Mouse (Mus musculus) CD8-positive naive resting alpha-beta T cell, adult 2 months (primary cell): ENCODE measurements at regions not wholly inside any gene's neighbourhood (a gene's known extent, or its start where the extent isn't known, plus 50 kb on each side); places are given as distances from the start of the nearest gene placed in this dataset.

Source experiments
- DNase-seq, 2 experiments: peaks; one replicate each; pipeline ENCODE4 v3.0.0; 2022; ENCODE audit warnings: low read depth in 2 of 2, low spot score in 2 of 2

DNA sequence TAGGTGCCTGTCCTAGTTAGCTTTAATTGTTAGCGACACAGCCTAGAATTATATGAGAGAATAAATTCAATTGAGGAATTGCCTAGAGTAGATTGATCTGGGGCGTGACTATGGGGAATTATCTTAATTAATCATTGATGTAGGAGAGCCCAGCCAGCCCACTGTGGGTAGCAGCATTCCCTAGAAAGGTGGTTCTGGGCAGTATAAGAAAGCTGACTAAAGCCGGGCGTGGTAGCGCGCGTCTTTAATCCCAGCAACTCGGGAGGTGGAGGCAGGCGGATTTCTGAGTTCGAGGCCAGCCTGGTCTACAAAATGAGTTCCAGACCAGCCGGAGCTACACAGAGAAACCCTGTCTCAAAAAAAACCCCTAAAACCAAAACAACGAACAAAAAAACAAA is 156.8 kb upstream of the Zfp618 start:
- no peak for DNase-seq

DNA sequence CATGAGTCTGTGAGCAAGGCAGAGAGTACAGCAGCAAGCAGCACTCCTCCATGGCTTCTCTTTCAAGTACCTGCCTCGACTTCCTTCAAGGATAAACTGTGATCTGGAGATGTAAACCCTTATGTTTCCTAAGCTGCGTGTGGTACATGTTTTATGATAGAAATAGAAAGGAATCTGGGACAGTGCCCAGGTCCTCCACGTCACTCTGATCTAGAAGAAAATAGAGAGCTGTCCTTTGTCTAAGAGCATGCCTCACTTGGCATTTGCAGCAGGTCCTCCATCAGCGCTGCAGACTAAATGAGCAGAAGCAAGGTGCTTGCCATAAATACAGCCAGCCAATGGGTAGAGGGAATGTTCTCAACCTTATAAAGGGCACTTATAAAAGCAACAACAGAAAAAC is 156.3 kb upstream of the Zfp618 start:
- DNase-seq, result no peak

DNA sequence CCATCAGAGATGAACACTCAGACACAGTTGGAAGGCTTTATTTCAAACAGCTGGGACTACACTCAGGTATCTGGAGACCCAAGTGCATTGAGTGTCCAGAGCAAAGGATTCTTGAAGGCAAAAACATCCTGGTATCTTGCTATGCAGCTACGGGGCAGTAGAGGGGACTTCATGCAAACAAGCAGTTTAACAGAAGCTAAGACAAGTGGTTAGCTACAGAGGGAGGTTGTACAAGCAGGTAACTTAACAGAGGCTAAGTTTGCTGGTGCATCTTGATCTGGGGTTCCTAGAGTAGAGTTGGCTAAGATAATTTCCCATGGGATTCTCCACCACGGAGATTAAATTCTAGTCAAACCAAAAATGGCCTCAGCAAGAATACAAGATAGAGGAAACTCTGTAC is 145.5 kb upstream of the Zfp618 start:
- no peak for DNase-seq

DNA sequence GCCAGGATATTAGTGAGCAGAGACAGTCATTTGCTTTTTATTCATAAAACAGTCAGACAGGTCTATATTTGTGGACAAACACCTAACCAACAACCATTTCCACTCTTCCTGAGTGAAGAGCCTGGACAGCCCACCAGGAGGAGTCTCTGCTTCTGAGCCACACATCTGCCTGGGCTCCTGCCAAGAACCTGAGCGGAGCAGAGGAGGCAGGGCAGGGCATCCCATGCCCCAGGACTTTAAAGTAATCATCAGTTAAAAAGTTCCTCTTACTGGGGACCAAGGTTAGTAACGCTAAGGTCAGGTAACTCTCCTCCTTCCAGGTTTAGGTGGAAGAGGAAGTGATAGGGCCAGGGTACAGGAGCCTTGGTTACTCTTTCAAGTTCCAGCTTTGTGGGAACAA is 144.1 kb upstream of the Zfp618 start:
- DNase-seq, result no peak

DNA sequence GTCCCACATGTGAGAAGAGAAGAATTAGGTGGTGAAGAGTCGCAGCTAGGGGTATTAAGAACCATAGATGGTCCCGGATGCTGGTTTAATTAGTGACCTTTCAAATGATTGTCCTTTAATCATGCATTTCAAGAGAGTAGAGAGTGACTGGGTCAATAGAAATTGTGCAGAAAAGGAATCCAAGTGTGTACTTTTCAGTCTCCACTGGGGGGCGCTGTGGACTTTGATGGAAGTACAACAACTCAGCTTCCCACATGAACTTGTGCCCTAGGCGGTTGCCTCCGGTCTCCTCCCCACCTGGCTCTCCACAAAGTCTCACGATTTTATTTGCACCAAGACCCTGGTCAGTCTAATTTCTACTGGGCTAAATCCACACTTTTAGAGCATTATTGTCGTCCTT is 142.8 kb upstream of the Zfp618 start:
- peak; percentile 17 to 53 for DNase-seq

DNA sequence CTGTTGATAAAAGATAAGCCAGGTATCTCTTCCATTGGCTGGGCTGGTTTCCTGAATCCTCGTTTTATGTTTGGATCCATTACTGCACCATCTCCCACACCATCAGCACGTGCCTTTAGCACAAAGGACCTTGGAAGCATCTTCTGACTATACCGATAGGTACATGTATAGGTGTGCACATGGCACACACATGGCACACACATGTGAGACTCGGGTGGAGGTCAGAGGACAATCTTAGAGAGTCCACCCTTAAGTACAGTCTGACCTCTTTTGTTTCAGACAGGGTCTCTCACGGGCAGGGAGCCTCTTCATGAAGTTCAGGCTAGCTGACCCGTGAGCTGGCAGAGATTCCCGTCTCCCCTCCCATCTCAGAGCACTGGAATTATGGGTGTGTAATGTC is 142.3 kb upstream of the Zfp618 start:
- DNase-seq, result no peak

DNA sequence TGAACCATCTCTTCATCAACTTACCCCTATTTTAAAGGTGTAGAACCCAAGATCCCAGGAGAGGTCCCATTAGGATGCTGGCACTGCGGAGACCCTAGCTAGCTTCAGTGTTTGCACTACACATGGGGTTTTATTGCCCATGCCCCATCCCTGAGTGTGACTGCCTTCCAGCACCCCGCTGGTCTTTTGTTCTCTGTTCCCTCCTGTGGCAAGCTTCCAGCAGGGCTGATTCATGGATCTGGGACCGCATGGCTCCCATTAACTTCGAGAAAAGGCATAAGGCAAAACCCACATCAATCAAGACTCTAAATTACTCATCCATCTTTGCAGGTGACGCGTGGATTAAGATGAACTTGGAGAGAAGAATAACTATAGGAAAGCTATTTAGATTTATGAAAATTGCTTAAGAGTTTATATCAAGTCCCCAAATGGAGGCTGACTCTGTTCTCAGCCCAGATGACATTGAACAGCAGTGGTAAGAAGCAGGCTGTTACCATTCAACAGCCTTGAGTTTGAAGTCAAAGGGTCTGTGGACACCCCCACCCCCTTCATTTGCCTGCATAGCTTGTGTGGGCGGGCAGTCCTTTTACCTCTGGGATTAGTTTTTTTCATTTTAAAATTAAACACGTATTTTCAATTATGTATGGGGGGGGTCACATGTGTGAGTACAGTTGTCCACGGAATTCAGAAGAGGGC is 141.7 kb upstream of the Zfp618 start:
- DNase-seq, result no peak

DNA sequence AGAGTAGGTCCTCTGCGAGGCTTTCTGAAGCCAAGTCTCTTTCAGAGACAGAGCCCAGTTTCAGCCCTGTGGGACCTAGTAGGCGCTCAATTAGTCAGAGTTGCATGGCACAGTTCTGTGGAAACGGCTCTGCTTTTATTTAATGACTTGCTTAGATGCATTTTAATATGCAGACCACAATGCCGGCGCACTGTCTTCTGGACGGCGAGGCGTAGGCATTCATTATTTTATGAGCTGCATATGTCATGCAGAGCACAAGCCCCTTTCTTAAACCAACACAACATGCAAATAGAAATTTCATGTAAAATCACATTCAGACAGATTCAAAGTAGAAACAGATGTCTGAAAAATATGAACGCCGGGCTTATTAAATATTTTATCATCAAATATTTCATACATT is 140.8 kb upstream of the Zfp618 start:
- DNase-seq, result no peak

DNA sequence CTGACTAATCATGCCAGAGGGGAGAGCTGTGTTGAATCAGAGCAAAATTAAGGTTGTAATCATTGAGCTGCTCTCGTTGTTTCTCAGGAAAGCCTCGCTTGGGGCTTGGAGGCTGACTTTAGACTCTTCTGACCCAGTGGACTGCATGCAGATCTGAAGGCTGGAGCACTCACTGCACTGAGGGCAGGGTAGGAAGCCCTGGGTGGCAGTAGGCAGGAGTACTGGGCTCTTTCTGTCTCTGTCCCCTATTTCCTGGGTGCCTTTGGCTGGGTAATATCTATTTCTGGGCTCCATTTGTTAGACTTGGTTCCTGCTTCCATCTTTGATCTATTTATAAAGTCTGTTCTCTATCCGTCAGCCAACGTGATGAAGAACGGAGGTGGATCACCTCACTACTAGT is 140.1 kb upstream of the Zfp618 start:
- no peak for DNase-seq

DNA sequence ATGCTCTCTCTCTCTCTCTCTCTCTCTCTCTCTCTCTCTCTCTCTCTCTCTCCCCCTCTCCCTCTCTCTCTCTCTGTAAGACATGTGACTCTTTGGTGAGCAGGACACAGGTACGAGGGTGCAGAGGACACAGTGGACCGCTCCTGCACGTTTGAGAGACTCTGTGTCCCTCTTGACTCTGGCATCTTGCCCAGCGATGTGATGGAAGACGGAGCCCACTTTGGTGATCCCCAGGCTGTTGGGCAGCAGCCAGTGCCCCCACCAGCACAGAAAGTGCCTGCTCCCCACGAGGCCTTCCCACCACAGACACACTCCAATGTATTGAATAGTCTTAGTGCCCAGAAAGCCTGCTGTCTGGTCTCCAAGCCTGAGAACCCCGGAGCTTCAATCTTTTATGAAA is 136.4 kb upstream of the Zfp618 start:
- no peak for DNase-seq

DNA sequence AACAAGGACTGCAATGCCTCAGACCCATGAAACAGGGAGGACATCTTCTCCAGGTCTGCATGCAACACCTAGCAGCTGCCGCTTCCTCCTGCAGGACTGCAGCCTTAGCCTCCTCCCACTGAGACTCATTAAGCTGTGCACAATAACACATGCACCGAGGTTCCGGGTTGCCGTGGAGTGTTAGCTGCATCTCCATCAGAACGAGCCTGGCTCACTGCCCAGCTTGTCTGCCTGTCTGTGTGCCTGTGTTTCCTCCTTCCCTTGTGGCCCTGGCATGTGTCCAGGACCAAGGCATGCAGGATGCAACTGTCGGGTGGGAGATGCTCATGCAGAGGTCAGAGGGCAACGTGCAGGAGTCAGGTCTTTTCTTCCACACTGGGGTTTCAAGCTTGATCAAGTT is 131.4 kb upstream of the Zfp618 start:
- no peak for DNase-seq

DNA sequence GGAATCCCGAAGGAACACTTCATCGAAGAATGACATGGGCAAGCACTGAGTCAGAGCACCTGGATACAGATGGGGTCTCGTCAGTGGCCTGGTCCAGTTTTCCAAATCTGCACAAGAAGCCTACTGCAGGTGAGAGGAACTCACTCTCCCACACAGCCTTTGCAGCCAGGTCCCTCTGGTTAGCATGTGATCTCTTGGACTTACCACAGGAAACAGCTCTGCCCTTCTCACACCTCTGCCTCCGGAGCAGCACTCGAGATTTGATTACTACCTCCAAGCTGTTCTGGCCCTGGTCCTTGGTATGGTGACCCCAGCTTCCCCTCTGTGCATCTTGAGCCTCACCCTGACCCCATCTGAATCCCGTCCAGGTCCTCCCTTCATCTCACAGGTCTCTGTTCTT is 128.5 kb upstream of the Zfp618 start:
- no peak for DNase-seq

DNA sequence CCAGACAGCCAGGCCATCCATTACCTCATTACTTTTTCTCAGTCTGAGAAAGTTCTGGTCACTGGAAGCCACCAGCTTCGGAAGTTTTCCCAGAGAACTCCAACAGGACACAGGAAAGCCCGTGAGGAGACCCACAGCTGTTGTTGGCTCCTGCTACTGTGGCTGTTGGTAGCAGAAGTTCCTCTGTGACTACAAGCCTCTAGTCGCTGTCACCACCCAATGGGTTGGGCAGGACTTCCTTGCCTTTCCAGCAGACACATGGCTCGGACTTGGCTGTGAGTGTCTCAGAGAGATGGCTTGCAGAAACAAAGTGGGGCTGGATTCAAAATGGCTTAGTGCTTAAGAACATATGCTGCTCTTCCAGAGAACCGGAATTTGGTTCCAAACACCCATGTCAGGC is 114.8 kb upstream of the Zfp618 start:
- DNase-seq, result no peak

DNA sequence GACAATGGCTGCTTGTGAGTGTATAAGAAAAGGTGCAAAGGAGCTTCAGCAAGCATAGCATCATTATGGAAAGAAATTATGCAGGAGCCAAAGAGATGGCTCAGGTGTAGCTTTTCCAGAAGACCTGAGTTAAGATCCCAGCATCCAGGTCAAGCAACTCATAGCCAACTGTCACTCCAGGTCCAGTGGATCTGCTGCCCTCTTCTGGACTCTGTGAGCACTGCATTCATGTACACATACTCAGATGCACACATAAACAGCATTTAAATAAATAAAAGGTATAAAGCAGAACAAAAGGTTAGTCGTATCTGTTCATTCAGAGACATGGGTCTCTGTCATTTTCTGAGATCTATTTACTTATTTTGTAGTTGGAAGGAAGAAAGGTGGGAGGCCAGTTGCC is 112.0 kb upstream of the Zfp618 start:
- DNase-seq, result no peak

DNA sequence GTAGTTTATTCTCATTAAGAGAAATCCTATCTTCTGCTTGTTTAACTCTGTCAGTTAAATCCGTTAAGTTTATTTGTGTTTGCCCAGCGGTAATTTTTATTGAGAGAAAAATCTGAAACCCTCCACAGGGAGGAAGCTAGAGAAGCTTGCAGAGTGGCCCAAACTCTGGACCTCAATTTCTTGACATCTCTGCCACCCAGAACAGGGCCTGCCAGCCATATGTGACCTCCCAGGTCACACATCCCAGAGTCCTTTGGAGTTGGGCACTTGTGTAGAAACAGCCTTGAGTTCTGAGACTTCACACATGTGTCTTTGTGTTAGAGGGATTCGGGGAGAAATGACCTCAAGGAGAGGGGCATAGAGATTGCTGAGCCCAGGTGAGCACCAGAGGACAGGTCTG is 109.0 kb upstream of the Zfp618 start:
- no peak for DNase-seq

DNA sequence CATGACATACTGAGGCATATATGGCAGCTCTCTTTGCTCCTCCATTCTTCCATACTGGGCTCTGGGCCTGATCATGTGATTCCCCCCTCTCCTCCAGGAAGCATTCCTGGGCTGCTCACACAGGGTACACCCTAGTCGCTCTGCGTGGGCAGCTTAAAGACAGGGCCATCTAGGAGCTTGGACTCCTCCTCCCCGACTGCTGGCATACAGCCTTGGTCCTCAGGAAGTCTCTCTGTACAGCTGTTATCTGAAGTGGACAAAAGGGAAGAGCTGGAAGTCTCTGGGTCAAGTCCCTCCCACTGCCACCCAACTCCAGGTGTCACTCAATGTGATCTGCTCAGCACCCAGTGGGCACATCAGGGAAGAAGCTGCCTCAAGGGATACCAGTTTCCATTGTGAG is 102.6 kb upstream of the Zfp618 start:
- no peak for DNase-seq

DNA sequence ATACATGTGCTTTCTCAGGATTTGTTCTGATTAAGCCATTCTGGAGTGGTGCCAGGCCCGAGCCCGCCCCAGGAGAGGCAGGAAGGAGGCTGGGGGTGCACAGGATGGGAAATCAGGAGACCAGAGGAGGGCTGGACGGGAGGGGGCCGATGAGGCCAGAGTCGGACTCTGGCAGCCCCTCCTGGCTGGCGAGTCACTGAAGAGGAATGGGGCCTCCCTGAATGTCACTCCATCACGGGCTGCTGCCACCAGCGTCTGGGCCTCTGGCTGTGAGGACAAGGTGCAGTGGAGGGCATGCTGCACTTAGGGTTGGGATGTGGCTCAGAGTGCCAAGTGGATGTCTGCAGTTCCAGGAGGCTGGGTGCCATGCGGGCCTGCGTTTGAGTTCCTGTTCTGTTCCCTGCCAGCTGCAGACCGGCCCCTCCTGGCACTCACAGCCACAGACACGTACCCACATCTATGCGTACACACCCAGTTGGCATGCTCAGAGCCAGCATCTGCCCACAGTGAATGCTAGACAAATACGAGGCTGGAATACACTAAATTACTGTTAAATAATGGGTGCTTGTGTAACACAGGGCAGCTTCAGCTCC is 94.9 kb upstream of the Zfp618 start:
- DNase-seq, result no peak

DNA sequence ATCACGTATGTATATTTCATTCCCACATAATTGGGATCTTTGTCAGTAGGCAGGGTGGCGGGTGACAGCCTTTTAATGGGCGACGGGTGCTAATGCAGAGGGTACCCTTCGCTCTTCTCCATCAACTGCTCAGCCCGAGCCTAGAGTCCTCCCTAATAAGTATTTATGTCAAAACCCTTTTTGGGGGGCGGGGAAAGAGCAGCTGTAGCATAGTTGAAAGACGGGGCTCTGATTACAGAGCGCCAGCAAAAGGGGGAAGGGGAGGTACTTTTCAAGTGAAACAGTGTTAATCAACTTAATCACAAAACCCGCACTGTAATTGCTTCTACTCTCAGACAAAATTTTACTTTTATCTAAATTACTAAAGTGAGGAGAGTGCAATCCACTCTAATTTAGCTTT is 92.8 kb upstream of the Zfp618 start:
- DNase-seq, result no peak

DNA sequence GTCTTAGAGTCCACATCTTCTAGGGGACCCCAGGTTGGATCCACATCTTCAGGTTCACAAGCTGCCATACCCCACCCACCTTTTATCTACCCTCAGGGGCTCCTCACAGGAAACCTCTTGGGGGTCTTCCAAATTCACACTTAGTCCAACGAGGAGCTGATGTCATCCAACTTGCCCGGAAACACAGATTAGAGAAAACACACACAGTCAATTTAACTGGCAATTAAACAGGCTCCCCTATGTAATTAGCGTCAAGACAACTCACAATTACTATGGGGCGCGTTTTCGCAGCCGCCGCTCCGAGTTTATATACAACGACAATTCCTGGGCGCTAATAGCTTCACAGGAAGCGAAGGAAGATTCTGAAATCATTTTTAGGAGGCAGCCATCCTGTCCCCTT is 91.4 kb upstream of the Zfp618 start:
- no peak for DNase-seq

DNA sequence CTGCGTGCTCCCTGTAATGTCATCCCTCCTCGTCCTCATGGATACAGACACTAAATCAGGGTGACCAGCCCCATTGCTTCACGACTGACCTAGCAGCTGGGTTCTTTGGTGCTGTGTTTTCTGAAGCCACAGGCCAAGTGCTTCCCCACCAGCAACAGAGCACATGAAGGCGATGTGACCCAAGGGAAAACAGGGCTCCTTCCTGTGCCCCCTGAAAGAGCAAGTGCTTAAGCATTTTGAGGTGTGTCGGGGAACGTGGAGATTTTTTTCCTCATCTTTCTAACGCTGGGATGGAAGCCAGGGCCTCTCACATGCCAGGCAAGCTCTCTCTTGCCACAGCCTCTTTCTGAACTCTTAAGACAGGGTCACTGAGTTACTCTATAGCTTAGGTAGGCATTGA is 87.3 kb upstream of the Zfp618 start:
- no peak for DNase-seq

DNA sequence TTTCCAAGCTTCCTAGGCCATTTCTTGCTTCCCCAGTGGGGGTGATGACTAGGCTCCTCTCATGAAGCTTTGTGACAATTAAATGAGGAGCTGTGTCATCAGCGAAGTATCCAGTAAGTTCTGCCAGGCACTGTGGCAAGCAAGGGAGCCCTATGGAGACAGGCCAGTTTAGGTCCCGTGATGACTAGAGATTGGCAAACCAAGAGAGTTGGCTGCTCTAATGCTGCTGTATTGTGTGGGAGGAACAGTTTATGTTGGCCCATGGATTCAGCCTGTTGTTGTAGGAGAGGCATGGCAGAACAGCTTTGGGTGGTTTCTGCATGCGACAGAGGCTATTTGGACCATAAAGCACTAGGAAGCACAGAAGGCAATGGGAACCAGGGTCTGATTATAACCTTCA is 86.4 kb upstream of the Zfp618 start:
- DNase-seq, result no peak

DNA sequence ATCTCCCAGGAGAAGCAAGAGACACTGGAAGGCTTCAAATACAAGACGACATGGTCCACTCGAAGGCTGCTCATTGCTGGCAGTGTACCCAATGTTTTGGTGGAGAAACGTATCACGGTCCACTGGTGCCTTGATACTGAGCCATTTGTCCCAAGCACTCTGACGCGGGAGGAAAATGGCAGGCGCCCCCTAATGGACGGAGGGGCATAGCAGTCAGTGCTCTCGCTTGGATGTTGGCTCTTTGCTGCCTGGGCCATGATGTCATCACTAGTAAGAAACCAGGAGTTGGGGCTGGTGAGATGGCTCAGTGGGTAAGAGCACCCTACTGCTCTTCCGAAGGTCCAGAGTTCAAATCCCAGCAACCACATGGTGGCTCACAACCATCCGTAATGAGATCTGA is 83.5 kb upstream of the Zfp618 start:
- no peak for DNase-seq

DNA sequence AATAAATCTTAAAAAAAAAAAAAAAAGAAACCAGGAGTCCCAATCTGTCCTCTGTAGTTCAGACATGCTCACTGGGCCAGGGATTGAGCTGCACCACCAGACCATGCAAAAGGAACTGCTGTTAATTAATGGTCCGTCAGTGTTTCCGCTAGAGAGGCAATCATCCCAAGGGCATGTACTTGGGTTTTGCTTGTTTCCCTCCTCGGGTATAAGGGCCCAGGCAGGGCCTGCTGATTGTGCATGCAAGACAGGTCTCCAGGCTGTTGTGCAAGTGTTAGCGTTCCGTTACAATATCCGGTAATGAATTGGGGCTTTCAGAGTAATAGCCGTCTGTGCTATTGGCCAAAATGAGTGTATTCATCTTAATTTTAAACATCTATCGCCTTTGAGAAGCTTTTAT is 83.1 kb upstream of the Zfp618 start:
- no peak for DNase-seq
